Mouse (Mus musculus): Measurements from ENCODE around the gene Acat3. TPM values are rescaled to one million over a fixed set of nuclear protein-coding genes. Genes with fewer than 3 reads are reported as not detected.
"Not testable (repeated sequence)": the region's sequence is repeated elsewhere in the genome, so short reads cannot be mapped to it uniquely, and the experiment has no call there.

Acat3 gene
- 1.5 and 1.6 TPM in 2 replicates for polyA plus RNA-seq (2016; fragmentation: Nextera tagmentation; extraction: Ambion mirVana)

GRCm38 (mm10) chr17:12940151-12940805 lies at the start of gene Acat3:
Gene Acat3 (minus strand): TSS chr17:12940600.
- no peaks in the 10 kb centered on the region for H3K9me3 ChIP-seq
- H3K4me1 ChIP-seq: peaks cover 17% of the 10 kb centered on the region
- peaks cover 27% of the 10 kb centered on the region for H3K36me3 ChIP-seq (replicated peaks)
- peaks cover 4% of the 10 kb centered on the region; the same call in 1 of the 2 replicates for H3K27me3 ChIP-seq
- no peak within 1 kb of the TSS for H3K27ac ChIP-seq
- 17% methylated on average over 27 of the region's 27 CpGs for WGBS
- peak; percentile 44; the same call in 1 of the 2 replicates for ATAC-seq (ENCODE audit: low FRiP score)
- H3K4me3 ChIP-seq (replicated peaks): peak within 1 kb of the TSS; percentile 28
- H3K4me2 ChIP-seq: peak within 1 kb of the TSS; percentile 50
- 0 out of 2 replicates have a peak within 1 kb of the TSS, but pooled peaks have one; percentile 38 for H3K9ac ChIP-seq

GRCm38 (mm10) chr17:12988096-12988495 lies 47.7 kb upstream of the Acat3 start:
- peaks cover 28% of the 10 kb centered on the region for H3K36me3 ChIP-seq (replicated peaks)
- H3K27me3 ChIP-seq: not testable (repeated sequence)

GRCm38 (mm10) chr17:12983988-12984387 lies 43.6 kb upstream of the Acat3 start:
- ATAC-seq (ENCODE audit: low FRiP score): no peak
- Histone ChIP-seq H3K9ac (no peak overlapping the region), H3K4me3 (replicated peaks) (no peak overlapping the region), H3K36me3 (replicated peaks) (peaks cover 56% of the 10 kb centered on the region), H3K4me1 (no peaks in the 10 kb centered on the region), H3K9me3 (no peaks in the 10 kb centered on the region), H3K27me3 (no peaks in the 10 kb centered on the region), H3K27ac (no peak overlapping the region), H3K4me2 (no peak overlapping the region)
- 86% methylated on average over 2 of the region's 2 CpGs for WGBS

More at GRCm38 (mm10) chr17:12988096-12988495, 47.7 kb upstream of the Acat3 start:
- not testable (repeated sequence) for H3K9ac ChIP-seq; ATAC-seq (ENCODE audit: low FRiP score); H3K4me1 ChIP-seq; H3K9me3 ChIP-seq; H3K4me2 ChIP-seq; H3K27ac ChIP-seq; H3K4me3 ChIP-seq (replicated peaks)
- 94% methylated on average over 8 of the region's 8 CpGs for WGBS

GRCm38 (mm10) chr17:12978546-12978945 lies 38.1 kb upstream of the Acat3 start:
- Histone ChIP-seq H3K36me3 (replicated peaks) (peaks cover 66% of the 10 kb centered on the region), H3K27ac (no peak overlapping the region), H3K4me1 (no peaks in the 10 kb centered on the region), H3K4me2 (no peak overlapping the region), H3K4me3 (replicated peaks) (no peak overlapping the region), H3K9ac (no peak overlapping the region), H3K27me3 (no peaks in the 10 kb centered on the region), H3K9me3 (no peaks in the 10 kb centered on the region)
- no peak for ATAC-seq (ENCODE audit: low FRiP score)
- WGBS: 100% methylated on average over 1 of the region's 1 CpGs

- no peak overlapping the region for H3K27ac ChIP-seq
- no peak for ATAC-seq (ENCODE audit: low FRiP score)
- H3K9ac ChIP-seq: no peak overlapping the region
- 90% methylated on average over 2 of the region's 2 CpGs for WGBS
- H3K4me1 ChIP-seq: no peaks in the 10 kb centered on the region
- no peaks in the 10 kb centered on the region for H3K27me3 ChIP-seq
- no peak overlapping the region for H3K4me2 ChIP-seq
- H3K9me3 ChIP-seq: no peaks in the 10 kb centered on the region
- H3K4me3 ChIP-seq (replicated peaks): no peak overlapping the region
- H3K36me3 ChIP-seq (replicated peaks): peaks cover 58% of the 10 kb centered on the region
Observed at GRCm38 (mm10) chr17:12973851-12974250, 33.5 kb upstream of the Acat3 start.

- 100% methylated on average over 2 of the region's 2 CpGs for WGBS
- H3K4me2 ChIP-seq: no peak overlapping the region
- H3K36me3 ChIP-seq (replicated peaks): peaks cover 46% of the 10 kb centered on the region
- no peak overlapping the region for H3K9ac ChIP-seq
- H3K27ac ChIP-seq: no peak overlapping the region
- no peaks in the 10 kb centered on the region for H3K4me1 ChIP-seq
- no peak for ATAC-seq (ENCODE audit: low FRiP score)
- no peak overlapping the region for H3K4me3 ChIP-seq (replicated peaks)
- no peaks in the 10 kb centered on the region for H3K9me3 ChIP-seq
- H3K27me3 ChIP-seq: no peaks in the 10 kb centered on the region
Observed at GRCm38 (mm10) chr17:12967173-12967572, 26.8 kb upstream of the Acat3 start.

GRCm38 (mm10) chr17:12963476-12963875 lies 23.1 kb upstream of the Acat3 start:
- H3K9me3 ChIP-seq: no peaks in the 10 kb centered on the region
- H3K4me1 ChIP-seq: peaks cover 15% of the 10 kb centered on the region
- WGBS: 87% methylated on average over 3 of the region's 3 CpGs
- H3K27me3 ChIP-seq: no peaks in the 10 kb centered on the region
- H3K4me3 ChIP-seq (replicated peaks): no peak overlapping the region
- ATAC-seq (ENCODE audit: low FRiP score): no peak
- H3K9ac ChIP-seq: no peak overlapping the region
- no peak overlapping the region for H3K27ac ChIP-seq
- peaks cover 29% of the 10 kb centered on the region for H3K36me3 ChIP-seq (replicated peaks)
- H3K4me2 ChIP-seq: no peak overlapping the region

GRCm38 (mm10) chr17:12960331-12960873 lies 20.0 kb upstream of the Acat3 start, which contains the start of gene Acat2:
Gene Acat2 (minus strand): TSS chr17:12960747.
- peak within 1 kb of the TSS; percentile 69 for H3K4me3 ChIP-seq (replicated peaks)
- WGBS: under 1% methylated on average over 42 of the region's 42 CpGs
- peak within 1 kb of the TSS; percentile 69 for H3K4me2 ChIP-seq
- no peaks in the 10 kb centered on the region for H3K9me3 ChIP-seq
- peak; percentile 99 for ATAC-seq (ENCODE audit: low FRiP score)
- peak within 1 kb of the TSS; percentile 60 for H3K9ac ChIP-seq
- H3K4me1 ChIP-seq: peaks cover 23% of the 10 kb centered on the region
- H3K36me3 ChIP-seq (replicated peaks): peaks cover 29% of the 10 kb centered on the region
- H3K27me3 ChIP-seq: no peaks in the 10 kb centered on the region
- peak within 1 kb of the TSS; percentile 94 for H3K27ac ChIP-seq

GRCm38 (mm10) chr17:12959377-12959776 lies 19.0 kb upstream of the Acat3 start:
- H3K9me3 ChIP-seq; ATAC-seq (ENCODE audit: low FRiP score); H3K9ac ChIP-seq; H3K27ac ChIP-seq; H3K27me3 ChIP-seq: not testable (repeated sequence)
- Histone ChIP-seq H3K4me3 (replicated peaks) (peak overlapping the region; percentile 33), H3K4me2 (peak overlapping the region; percentile 54), H3K4me1 (peaks cover 23% of the 10 kb centered on the region), H3K36me3 (replicated peaks) (peaks cover 22% of the 10 kb centered on the region)
- 45% methylated on average over 2 of the region's 2 CpGs for WGBS

- Histone ChIP-seq H3K27ac (no peak overlapping the region), H3K9me3 (no peaks in the 10 kb centered on the region), H3K27me3 (no peaks in the 10 kb centered on the region), H3K9ac (no peak overlapping the region), H3K4me2 (no peak overlapping the region), H3K4me3 (replicated peaks) (no peak overlapping the region), H3K4me1 (peaks cover 23% of the 10 kb centered on the region), H3K36me3 (replicated peaks) (peaks cover 40% of the 10 kb centered on the region)
- 95% methylated on average over 8 of the region's 8 CpGs for WGBS
- no peak for ATAC-seq (ENCODE audit: low FRiP score)
Observed at GRCm38 (mm10) chr17:12956664-12957063, 16.3 kb upstream of the Acat3 start.

- peaks cover 72% of the 10 kb centered on the region for H3K36me3 ChIP-seq (replicated peaks)
- no peak overlapping the region for H3K4me3 ChIP-seq (replicated peaks)
- no peak for ATAC-seq (ENCODE audit: low FRiP score)
- H3K9me3 ChIP-seq: no peaks in the 10 kb centered on the region
- H3K4me1 ChIP-seq: no peaks in the 10 kb centered on the region
- H3K27me3 ChIP-seq: no peaks in the 10 kb centered on the region
- no peak overlapping the region for H3K4me2 ChIP-seq
- H3K9ac ChIP-seq: no peak overlapping the region
- no peak overlapping the region for H3K27ac ChIP-seq
- WGBS: 96% methylated on average over 5 of the region's 5 CpGs
Observed at GRCm38 (mm10) chr17:12949669-12950068, 9.3 kb upstream of the Acat3 start.

GRCm38 (mm10) chr17:12942459-12943162 lies 2.2 kb upstream of the Acat3 start:
- peaks cover 15% of the 10 kb centered on the region for H3K4me1 ChIP-seq
- H3K36me3 ChIP-seq (replicated peaks): peaks cover 44% of the 10 kb centered on the region
- H3K27ac ChIP-seq: no peak overlapping the region
- no peak overlapping the region for H3K4me3 ChIP-seq (replicated peaks)
- no peak overlapping the region for H3K9ac ChIP-seq
- ATAC-seq (ENCODE audit: low FRiP score): no peak
- H3K4me2 ChIP-seq: no peak overlapping the region
- H3K27me3 ChIP-seq: peaks cover 4% of the 10 kb centered on the region; the same call in 1 of the 2 replicates
- no peaks in the 10 kb centered on the region for H3K9me3 ChIP-seq
- WGBS: 92% methylated on average over 6 of the region's 6 CpGs
